Mouse (Mus musculus): ENCODE measurements around the gene Bhlhb9.

Gene Bhlhb9

GRCm38 (mm10) chrX:135916580-135916979 is 119.2 kb downstream of the Bhlhb9 start:
- DNase-seq (ENCODE audit: low read depth): no peak

GRCm38 (mm10) chrX:135917116-135917515 is 119.7 kb downstream of the Bhlhb9 start:
- no peak for DNase-seq (ENCODE audit: low read depth)

- no peak for DNase-seq (ENCODE audit: low read depth)
Observed at GRCm38 (mm10) chrX:135922162-135922561, 124.8 kb downstream of the Bhlhb9 start.

GRCm38 (mm10) chrX:135925911-135926310 is 128.5 kb downstream of the Bhlhb9 start:
- DNase-seq (ENCODE audit: low read depth): no peak

GRCm38 (mm10) chrX:135928588-135928987 is 131.2 kb downstream of the Bhlhb9 start:
- DNase-seq (ENCODE audit: low read depth): no peak

GRCm38 (mm10) chrX:135936452-135936851 is 139.1 kb downstream of the Bhlhb9 start:
- DNase-seq (ENCODE audit: low read depth): no peak

All from NIH3T3 (cell line).